Mouse (Mus musculus) stomach, postnatal 0 days (tissue): Measurements from ENCODE around the gene Mapt. TPM values are rescaled to one million over a fixed set of nuclear protein-coding genes. Genes with fewer than 3 reads are reported as not detected.

ENCODE experiments used
- ATAC-seq: fragments of 200-750 bp; cut with Nextera tagmentation; 2 replicates; pipeline ENCODE4 v1.8.0; 2017; ENCODE audit not compliant: low FRiP score, low TSS enrichment
- DNase-seq: peaks from one replicate; pipeline ENCODE4 v3.0.0-alpha.2; 2016; ENCODE audit warnings: low spot score
- H3K27ac ChIP-seq: fragments of 300-500 bp; sonication (generic); replicated peaks from 2 replicates; pipeline ENCODE4 v1.5.1; 2014; ENCODE audit warnings: mild to moderate bottlenecking, control low read depth
- H3K27me3 ChIP-seq: fragments of 300-500 bp; sonication (generic); 2 replicates; pipeline ENCODE4 v1.6.1; 2014; ENCODE audit warnings: low read length; ENCODE audit not compliant: control insufficient read depth, insufficient read depth
- H3K36me3 ChIP-seq: fragments of 300-500 bp; sonication (generic); 2 replicates; pipeline ENCODE4 v1.6.1; 2014; ENCODE audit warnings: low read length, mixed read lengths; ENCODE audit not compliant: control insufficient read depth, insufficient read depth
- H3K4me1 ChIP-seq: fragments of 300-500 bp; sonication (generic); replicated peaks from 2 replicates; pipeline ENCODE4 v1.6.1; 2014; ENCODE audit warnings: antibody characterized with exemption; ENCODE audit not compliant: control insufficient read depth, insufficient read depth
- H3K4me2 ChIP-seq: fragments of 300-500 bp; sonication (generic); replicated peaks from 2 replicates; pipeline ENCODE4 v1.6.1; 2014; ENCODE audit warnings: low read depth, mild to moderate bottlenecking, control low read depth, moderate library complexity
- H3K4me3 ChIP-seq: fragments of 300-500 bp; sonication (generic); 2 replicates; pipeline ENCODE4 v1.5.1; 2014; ENCODE audit warnings: low read depth, low read length, control low read depth
- H3K9ac ChIP-seq: fragments of 300-500 bp; sonication (generic); 2 replicates; pipeline ENCODE4 v1.6.1; 2014; ENCODE audit warnings: mild to moderate bottlenecking, low read length, control low read depth, mixed read lengths
- H3K9me3 ChIP-seq: fragments of 300-500 bp; sonication (generic); 2 replicates; pipeline ENCODE4 v1.6.1; 2016; ENCODE audit warnings: low read length; ENCODE audit not compliant: control insufficient read depth
- CTCF ChIP-seq: IDR thresholded peaks from 2 replicates; pipeline ENCODE4 v1.5.1; 2016; ENCODE audit warnings: antibody characterized with exemption, low read depth, mild to moderate bottlenecking, moderate library complexity
- EP300 ChIP-seq: optimal IDR thresholded peaks from 2 replicates; pipeline ENCODE3; 2016; ENCODE audit warnings: antibody characterized with exemption
- WGBS: fragments of 180-500 bp; shearing (Covaris S2); extraction: QIAGEN DNeasy Blood & Tissue Kit; methylation state at CpG from one replicate; pipeline ENCODE4 v1.1.7; 2014; 5-methylcytosine and 5-hydroxymethylcytosine counted together
- polyA plus RNA-seq: library from polyadenylated mRNA; unstranded; fragments of >200 nt; fragmentation: Nextera tagmentation; extraction: Ambion mirVana; gene quantifications from 2 replicates; pipeline ENCODE4 v1.2.1, GENCODE M21; 2015

Gene Mapt
- polyA plus RNA-seq, 1 experiment from 2014 or later = 8.2 TPM

GRCm38 (mm10) chr11:104305711-104306110 is 74.5 kb downstream of the Mapt start:
- TF ChIP-seq EP300 (no peak), CTCF (no peak)
- no peak for DNase-seq
- no peak for ATAC-seq
- H3K4me1 ChIP-seq = no peaks in the 10 kb centered on the region
- H3K9me3 ChIP-seq = no peaks in the 10 kb centered on the region
- H3K4me2 ChIP-seq = no peak overlapping the region
- H3K36me3 ChIP-seq = no peaks in the 10 kb centered on the region
- no peak overlapping the region for H3K4me3 ChIP-seq
- H3K27me3 ChIP-seq = no peaks in the 10 kb centered on the region
- no peak overlapping the region for H3K9ac ChIP-seq
- H3K27ac ChIP-seq = no peak overlapping the region
- 87% methylated on average over 7 of the region's 7 CpGs for WGBS

- H3K27me3 ChIP-seq = no peaks in the 10 kb centered on the region
- H3K4me3 ChIP-seq = no peak overlapping the region
- DNase-seq = peak; percentile 32
- H3K36me3 ChIP-seq = no peaks in the 10 kb centered on the region
- WGBS = 81% methylated on average over 13 of the region's 13 CpGs
- TF ChIP-seq EP300 = no peak
- TF ChIP-seq CTCF = no peak
- no peak overlapping the region for H3K9ac ChIP-seq
- no peak for ATAC-seq
- H3K27ac ChIP-seq = no peak overlapping the region
- no peak overlapping the region for H3K4me2 ChIP-seq
- no peaks in the 10 kb centered on the region for H3K4me1 ChIP-seq
- no peaks in the 10 kb centered on the region for H3K9me3 ChIP-seq
Observed at GRCm38 (mm10) chr11:104306483-104306882, 75.3 kb downstream of the Mapt start.

- DNase-seq (no peak), ATAC-seq (no peak)
- H3K4me1 ChIP-seq = no peaks in the 10 kb centered on the region
- no peaks in the 10 kb centered on the region for H3K9me3 ChIP-seq
- WGBS = 71% methylated on average over 4 of the region's 4 CpGs
- H3K36me3 ChIP-seq = no peaks in the 10 kb centered on the region
- no peak overlapping the region for H3K27ac ChIP-seq
- no peak overlapping the region for H3K4me2 ChIP-seq
- no peaks in the 10 kb centered on the region for H3K27me3 ChIP-seq
- TF ChIP-seq CTCF = no peak
- no peak for TF ChIP-seq EP300
- no peak overlapping the region for H3K9ac ChIP-seq
- no peak overlapping the region for H3K4me3 ChIP-seq
Observed at GRCm38 (mm10) chr11:104307136-104307535, 75.9 kb downstream of the Mapt start.

- TF ChIP-seq EP300 = no peak
- TF ChIP-seq CTCF = no peak
- Histone ChIP-seq H3K4me1 (no peaks in the 10 kb centered on the region), H3K27ac (no peak overlapping the region), H3K9ac (no peak overlapping the region), H3K4me2 (peak overlapping the region; percentile 52), H3K27me3 (no peaks in the 10 kb centered on the region), H3K36me3 (no peaks in the 10 kb centered on the region), H3K4me3 (peak overlapping the region; percentile 25), H3K9me3 (no peaks in the 10 kb centered on the region)
- WGBS = 33% methylated on average over 12 of the region's 12 CpGs
- ATAC-seq = no peak
- DNase-seq = no peak
Observed at GRCm38 (mm10) chr11:104309377-104310225, 78.4 kb downstream of the Mapt start.

- ATAC-seq = peak; percentile 84
- 11% methylated on average over 23 of the region's 23 CpGs for WGBS
- peak overlapping the region; percentile 25 for H3K4me3 ChIP-seq
- DNase-seq = peak; percentile 55
- H3K36me3 ChIP-seq = no peaks in the 10 kb centered on the region
- 0 out of 2 replicates have a peak overlapping the region, but pooled peaks have one; percentile 13 for H3K9ac ChIP-seq
- no peaks in the 10 kb centered on the region for H3K27me3 ChIP-seq
- no peaks in the 10 kb centered on the region for H3K4me1 ChIP-seq
- H3K4me2 ChIP-seq = peak overlapping the region; percentile 52
- TF ChIP-seq EP300 (no peak), CTCF (no peak)
- no peaks in the 10 kb centered on the region for H3K9me3 ChIP-seq
- H3K27ac ChIP-seq = no peak overlapping the region
Observed at GRCm38 (mm10) chr11:104310226-104310887, 79.2 kb downstream of the Mapt start.

- Histone ChIP-seq H3K27me3 (no peaks in the 10 kb centered on the region), H3K9ac (no peak overlapping the region), H3K4me3 (no peak overlapping the region), H3K9me3 (no peaks in the 10 kb centered on the region), H3K36me3 (no peaks in the 10 kb centered on the region), H3K27ac (no peak overlapping the region), H3K4me1 (no peaks in the 10 kb centered on the region), H3K4me2 (no peak overlapping the region)
- DNase-seq (no peak), ATAC-seq (no peak)
- WGBS = 66% methylated on average over 7 of the region's 7 CpGs
- TF ChIP-seq EP300 (no peak), CTCF (peak; percentile 63)
Observed at GRCm38 (mm10) chr11:104311643-104312042, 80.5 kb downstream of the Mapt start.
